Mouse (Mus musculus): Measurements from ENCODE around the gene Trpm7.

DNA sequence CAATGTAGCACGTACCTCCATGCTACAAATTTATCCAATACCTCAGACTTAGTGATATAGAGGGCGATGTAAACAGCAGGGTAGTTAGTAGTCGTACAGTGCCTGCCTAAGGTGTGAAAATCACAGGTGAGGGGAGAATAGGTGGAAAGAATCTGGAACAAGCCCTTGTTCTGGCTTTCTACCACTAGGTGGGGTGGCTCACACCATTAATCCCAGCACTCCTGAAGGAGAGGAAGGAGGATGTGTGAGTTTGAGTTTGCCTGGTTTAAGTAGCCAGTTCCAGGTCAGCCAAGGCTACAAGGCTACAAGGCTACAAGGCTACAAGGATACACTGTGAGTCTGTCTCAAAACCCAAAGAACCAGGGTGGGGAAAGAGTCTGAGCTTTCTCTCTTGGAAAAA is 80.3 kb downstream of the Trpm7 start:
- TF ChIP-seq POLR2A (IDR thresholded peaks at IDR 0.05; ENCODE audit: insufficient read length, low read depth) (no peak), MAX (IDR thresholded peaks at IDR 0.05; ENCODE audit: low read depth) (no peak), USF1 (IDR thresholded peaks at IDR 0.05; ENCODE audit: low read depth) (no peak), SRF (IDR thresholded peaks at IDR 0.05; ENCODE audit: control insufficient read depth, insufficient read length, low read depth) (no peak), TCF12 (IDR thresholded peaks at IDR 0.05; ENCODE audit: insufficient read depth, poor library complexity, severe bottlenecking) (no peak), REST (IDR thresholded peaks at IDR 0.05; ENCODE audit: insufficient read depth, insufficient read length) (no peak), CEBPB (IDR thresholded peaks at IDR 0.05; ENCODE audit: insufficient read depth, poor library complexity, severe bottlenecking) (no peak), POLR2AphosphoS2 (IDR thresholded peaks at IDR 0.05; ENCODE audit: insufficient read length, low read depth) (no peak), E2F4 (IDR thresholded peaks at IDR 0.05; ENCODE audit: insufficient read depth) (no peak), MYOD1 (IDR thresholded peaks at IDR 0.05; ENCODE audit: control insufficient read depth in 1 of 3, insufficient read length in 2 of 3, low read depth in 2 of 3) (no peak), TCF3 (IDR thresholded peaks at IDR 0.05; ENCODE audit: insufficient read length, low read depth) (no peak)

All from myocyte (in vitro differentiated cells).